Mouse (Mus musculus): Measurements from ENCODE around the gene Ttll13.

Ttll13 gene

DNA sequence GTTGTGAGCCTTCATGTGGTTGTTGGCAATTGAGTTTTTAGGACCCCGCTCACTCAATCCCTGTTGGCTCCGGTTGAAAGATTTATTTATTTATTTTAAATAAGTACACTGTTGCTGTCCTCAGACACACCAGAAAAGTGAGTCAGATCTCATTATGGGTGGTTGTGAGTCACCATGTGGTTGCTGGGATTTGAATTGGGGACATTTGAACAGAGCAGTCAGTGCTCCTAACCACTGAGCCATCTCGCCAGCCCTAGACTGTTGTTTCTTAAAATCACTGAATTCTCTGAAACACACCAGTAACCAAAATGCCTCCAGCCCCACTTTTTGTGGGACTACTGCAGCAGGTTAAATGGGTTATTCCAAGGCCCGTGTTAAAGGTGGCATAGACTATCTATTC, 52.6 kb downstream of the Ttll13 start:
- CTCF ChIA-PET = no interaction called here

GRCm38 (mm10) chr7:80299568-80299967, 53.4 kb downstream of the Ttll13 start:
- CTCF ChIA-PET = no interaction called here

GRCm38 (mm10) chr7:80301522-80301921, 55.3 kb downstream of the Ttll13 start:
- CTCF ChIA-PET = interaction anchor here (0.6 kb wide), 1 partner anchor 159 kb away, joined by 6 read pairs; no protein-coding TSS in a partner anchor

- CTCF ChIA-PET = interaction anchor here (0.7 kb wide), 1 partner anchor 355 kb away, joined by 3 read pairs; no protein-coding TSS in a partner anchor
Measured at GRCm38 (mm10) chr7:80307766-80308165, 61.6 kb downstream of the Ttll13 start.
